Mouse (Mus musculus): ENCODE measurements around the gene Wdr25. TPM values are rescaled to one million over a fixed set of nuclear protein-coding genes. Genes with fewer than 3 reads are reported as not detected.

Gene Wdr25
- polyA plus RNA-seq, 1 experiment: 0.57 TPM

DNA sequence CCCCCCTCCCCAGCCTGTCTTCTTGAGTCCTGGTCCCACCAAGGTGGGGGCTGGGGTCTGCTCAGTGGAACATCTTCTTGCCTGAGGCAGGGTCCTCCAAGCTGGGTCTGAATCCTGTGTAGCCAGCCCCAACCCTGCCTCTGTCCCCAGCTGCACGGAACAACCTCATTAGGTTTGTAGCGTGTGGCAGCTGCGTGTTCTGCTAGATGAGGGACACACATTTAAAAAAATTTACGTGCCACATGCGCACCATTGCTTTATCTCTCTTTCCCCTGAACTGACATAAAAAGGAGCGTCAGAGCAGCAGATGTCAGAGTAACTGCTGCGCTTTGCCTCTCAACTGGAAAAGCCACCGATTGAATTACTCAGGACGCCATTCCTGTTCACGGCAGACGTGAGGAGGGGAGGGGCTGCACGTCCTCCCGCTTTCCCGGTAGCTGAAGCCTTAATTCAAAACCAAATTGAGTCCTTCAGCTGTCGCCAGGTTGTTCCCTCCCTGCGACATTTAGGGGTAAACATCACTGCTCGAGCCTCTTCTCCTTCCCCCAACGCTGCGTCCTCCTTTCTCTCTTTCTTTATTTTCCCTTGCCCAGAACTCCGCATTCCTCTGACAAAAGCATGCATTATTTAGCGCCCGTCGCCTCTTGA lies 65.7 kb downstream of the Wdr25 start:
- H3K4me3 ChIP-seq (replicated peaks): no peak overlapping the region
- no peaks in the 10 kb centered on the region for H3K27me3 ChIP-seq (ENCODE audit: control insufficient read depth)
- peaks cover 1% of the 10 kb centered on the region for H3K4me1 ChIP-seq (ENCODE audit: control insufficient read depth)
- TF ChIP-seq GATA1 (IDR thresholded peaks at IDR 0.05; ENCODE audit: low read length): no peak
- no peaks in the 10 kb centered on the region for H3K9me3 ChIP-seq (ENCODE audit: control insufficient read depth, low read length)
- no peaks in the 10 kb centered on the region for H3K36me3 ChIP-seq (ENCODE audit: control insufficient read depth)

- H3K27me3 ChIP-seq (ENCODE audit: control insufficient read depth): no peaks in the 10 kb centered on the region
- H3K4me1 ChIP-seq (ENCODE audit: control insufficient read depth): peaks cover 1% of the 10 kb centered on the region
- TF ChIP-seq GATA1 (IDR thresholded peaks at IDR 0.05; ENCODE audit: low read length) (no peak), TAL1 (IDR thresholded peaks at IDR 0.05; ENCODE audit: low read length) (no peak)
- H3K9me3 ChIP-seq (ENCODE audit: control insufficient read depth, low read length): no peaks in the 10 kb centered on the region
- no peak overlapping the region for H3K4me3 ChIP-seq (replicated peaks)
- no peaks in the 10 kb centered on the region for H3K36me3 ChIP-seq (ENCODE audit: control insufficient read depth)
Observed at GRCm38 (mm10) chr12:108959639-108960219, 66.3 kb downstream of the Wdr25 start.

DNA sequence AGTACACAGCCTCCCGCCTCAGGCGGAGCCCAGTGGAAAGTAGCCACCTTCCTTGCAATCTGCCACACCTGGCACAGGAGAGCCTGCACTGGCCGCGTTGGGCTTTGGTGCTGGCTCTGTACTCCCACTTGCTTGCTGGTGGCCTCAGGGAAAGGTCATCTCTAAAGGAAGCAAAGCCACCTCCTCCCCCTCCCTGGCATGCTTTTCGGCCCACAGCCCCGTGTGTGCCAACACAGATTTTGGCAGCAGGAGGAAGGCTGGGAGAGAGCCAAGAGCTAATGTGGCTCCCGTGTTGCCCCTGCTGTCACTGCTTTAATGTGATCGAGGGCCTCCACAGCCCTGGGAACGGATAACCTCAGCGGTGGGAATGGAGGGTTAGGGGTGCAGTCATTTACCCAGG lies 66.8 kb downstream of the Wdr25 start:
- Histone ChIP-seq H3K36me3 (ENCODE audit: control insufficient read depth) (no peaks in the 10 kb centered on the region), H3K4me3 (replicated peaks) (no peak overlapping the region), H3K9me3 (ENCODE audit: control insufficient read depth, low read length) (no peaks in the 10 kb centered on the region), H3K4me1 (ENCODE audit: control insufficient read depth) (peaks cover 1% of the 10 kb centered on the region), H3K27me3 (ENCODE audit: control insufficient read depth) (no peaks in the 10 kb centered on the region)
- TF ChIP-seq TAL1 (IDR thresholded peaks at IDR 0.05; ENCODE audit: low read length) (no peak), GATA1 (IDR thresholded peaks at IDR 0.05; ENCODE audit: low read length) (no peak)

DNA sequence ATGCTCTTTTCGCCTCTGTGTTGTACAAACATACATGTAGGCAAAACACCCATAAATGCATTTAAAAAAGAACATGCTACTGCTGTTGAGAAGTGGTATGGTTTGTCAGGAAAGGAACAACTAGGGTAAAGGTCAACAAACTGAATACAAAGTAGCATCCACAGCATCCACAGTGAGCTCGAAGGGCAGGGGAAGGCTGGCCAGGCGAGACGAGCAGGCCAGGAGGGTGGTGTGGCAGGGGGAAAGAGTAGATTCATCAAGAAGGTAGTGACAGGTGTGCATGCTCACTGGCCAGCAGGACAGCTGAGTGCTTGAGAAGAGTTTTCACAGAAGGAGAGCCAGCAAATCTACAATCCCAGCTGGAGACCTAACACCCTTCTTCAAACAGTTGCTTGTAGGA lies 74.2 kb downstream of the Wdr25 start:
- Histone ChIP-seq H3K9me3 (ENCODE audit: control insufficient read depth, low read length) (no peaks in the 10 kb centered on the region), H3K36me3 (ENCODE audit: control insufficient read depth) (no peaks in the 10 kb centered on the region), H3K4me3 (replicated peaks) (no peak overlapping the region), H3K27me3 (ENCODE audit: control insufficient read depth) (no peaks in the 10 kb centered on the region), H3K4me1 (ENCODE audit: control insufficient read depth) (no peaks in the 10 kb centered on the region; the same call in 1 of the 2 replicates)
- TF ChIP-seq TAL1 (IDR thresholded peaks at IDR 0.05; ENCODE audit: low read length): no peak

GRCm38 (mm10) chr12:108968031-108968430 lies 74.6 kb downstream of the Wdr25 start:
- H3K4me1 ChIP-seq (ENCODE audit: control insufficient read depth): no peaks in the 10 kb centered on the region; the same call in 1 of the 2 replicates

DNA sequence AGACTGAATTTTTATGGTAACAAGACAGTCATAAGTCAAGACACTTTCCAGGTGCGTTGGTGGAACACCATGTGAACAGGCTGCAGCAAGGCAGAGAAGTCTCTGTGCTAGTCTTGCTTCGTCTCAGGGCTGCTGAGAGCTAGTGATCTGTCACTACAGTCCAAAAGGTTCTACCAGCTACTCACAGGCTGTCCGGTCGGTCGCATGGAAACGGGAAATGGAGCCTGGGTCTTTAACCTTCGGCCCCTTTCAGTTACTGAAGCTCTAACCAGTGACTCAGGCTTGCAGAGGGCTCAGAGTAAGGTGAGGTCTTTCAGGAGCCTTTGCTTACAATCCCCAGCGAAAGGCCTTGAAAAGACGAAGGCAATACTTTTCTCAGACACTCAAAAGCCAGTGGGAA lies 78.0 kb downstream of the Wdr25 start:
- TF ChIP-seq GATA1 (IDR thresholded peaks at IDR 0.05; ENCODE audit: low read length) (no peak), TAL1 (IDR thresholded peaks at IDR 0.05; ENCODE audit: low read length) (no peak)
- Histone ChIP-seq H3K36me3 (ENCODE audit: control insufficient read depth) (no peaks in the 10 kb centered on the region), H3K9me3 (ENCODE audit: control insufficient read depth, low read length) (no peaks in the 10 kb centered on the region), H3K27me3 (ENCODE audit: control insufficient read depth) (no peaks in the 10 kb centered on the region), H3K4me3 (replicated peaks) (no peak overlapping the region), H3K4me1 (ENCODE audit: control insufficient read depth) (no peaks in the 10 kb centered on the region; the same call in 1 of the 2 replicates)

More at GRCm38 (mm10) chr12:108968031-108968430, 74.6 kb downstream of the Wdr25 start:
- Histone ChIP-seq H3K9me3 (ENCODE audit: control insufficient read depth, low read length) (no peaks in the 10 kb centered on the region), H3K27me3 (ENCODE audit: control insufficient read depth) (no peaks in the 10 kb centered on the region), H3K4me3 (replicated peaks) (no peak overlapping the region), H3K36me3 (ENCODE audit: control insufficient read depth) (no peaks in the 10 kb centered on the region)
- TF ChIP-seq TAL1 (IDR thresholded peaks at IDR 0.05; ENCODE audit: low read length) (no peak), GATA1 (IDR thresholded peaks at IDR 0.05; ENCODE audit: low read length) (no peak)

DNA sequence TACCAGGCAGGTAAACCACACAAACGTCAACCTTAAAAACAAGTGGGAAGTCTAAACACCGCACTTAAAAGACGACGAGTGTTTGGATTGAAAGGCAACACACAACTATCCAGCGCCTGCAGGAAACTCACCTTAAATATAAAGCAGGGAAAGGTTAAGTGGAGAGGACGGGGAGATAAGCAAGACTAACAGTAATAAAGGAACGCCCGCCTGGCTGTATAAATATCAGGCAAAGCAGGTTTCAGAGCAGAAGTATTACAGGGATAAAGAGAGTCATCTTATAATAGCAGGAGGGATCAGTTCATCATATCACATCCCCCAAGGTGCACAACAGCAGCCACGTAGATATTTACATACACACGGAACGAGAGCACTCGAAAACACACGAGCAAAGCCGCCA lies 78.8 kb downstream of the Wdr25 start:
- no peak overlapping the region for H3K4me3 ChIP-seq (replicated peaks)
- TF ChIP-seq GATA1 (IDR thresholded peaks at IDR 0.05; ENCODE audit: low read length) (no peak), TAL1 (IDR thresholded peaks at IDR 0.05; ENCODE audit: low read length) (no peak)
- H3K27me3 ChIP-seq (ENCODE audit: control insufficient read depth): no peaks in the 10 kb centered on the region
- H3K36me3 ChIP-seq (ENCODE audit: control insufficient read depth): no peaks in the 10 kb centered on the region
- H3K4me1 ChIP-seq (ENCODE audit: control insufficient read depth): no peaks in the 10 kb centered on the region; the same call in 1 of the 2 replicates
- no peaks in the 10 kb centered on the region for H3K9me3 ChIP-seq (ENCODE audit: control insufficient read depth, low read length)

GRCm38 (mm10) chr12:108979977-108980376 lies 86.5 kb downstream of the Wdr25 start:
- H3K4me3 ChIP-seq (replicated peaks): no peak overlapping the region
- H3K36me3 ChIP-seq (ENCODE audit: control insufficient read depth): no peaks in the 10 kb centered on the region
- H3K4me1 ChIP-seq (ENCODE audit: control insufficient read depth): no peaks in the 10 kb centered on the region
- no peaks in the 10 kb centered on the region for H3K9me3 ChIP-seq (ENCODE audit: control insufficient read depth, low read length)
- TF ChIP-seq GATA1 (IDR thresholded peaks at IDR 0.05; ENCODE audit: low read length) (no peak), TAL1 (IDR thresholded peaks at IDR 0.05; ENCODE audit: low read length) (no peak)
- H3K27me3 ChIP-seq (ENCODE audit: control insufficient read depth): no peaks in the 10 kb centered on the region

GRCm38 (mm10) chr12:108981941-108982683 lies 88.7 kb downstream of the Wdr25 start:
- no peaks in the 10 kb centered on the region for H3K27me3 ChIP-seq (ENCODE audit: control insufficient read depth)
- TF ChIP-seq GATA1 (IDR thresholded peaks at IDR 0.05; ENCODE audit: low read length): no peak
- TF ChIP-seq TAL1 (IDR thresholded peaks at IDR 0.05; ENCODE audit: low read length): no peak
- H3K9me3 ChIP-seq (ENCODE audit: control insufficient read depth, low read length): no peaks in the 10 kb centered on the region

More at GRCm38 (mm10) chr12:108981941-108982683, 88.7 kb downstream of the Wdr25 start:
- Histone ChIP-seq H3K36me3 (ENCODE audit: control insufficient read depth) (no peaks in the 10 kb centered on the region), H3K4me3 (replicated peaks) (no peak overlapping the region), H3K4me1 (ENCODE audit: control insufficient read depth) (no peaks in the 10 kb centered on the region)

Data from erythroblast, embryonic 14.5 days (primary cell).